Mouse (Mus musculus) left cerebral cortex, adult 2 months (tissue): ENCODE data around the gene 4930512M02Rik. TPM values are rescaled to one million over a fixed set of nuclear protein-coding genes. Genes with fewer than 3 reads are reported as not detected.
A peak's percentile ranks its signal among the peaks of the same experiment; 100 is the strongest.

Experiments
- DNase-seq, 2 experiments: peaks; one replicate each; pipeline ENCODE4 v3.0.0; 2021 to 2022; ENCODE audit warnings: low spot score in 2 of 2, mixed read lengths in 1 of 2; ENCODE audit errors: extremely low spot score in 1 of 2
- H3K27ac ChIP-seq: fragments of 200-600 bp; 2 replicates; pipeline ENCODE4 v1.8.1; 2022
- H3K4me3 ChIP-seq: fragments of 200-600 bp; 2 replicates; pipeline ENCODE4 v1.8.1; 2022
- CTCF ChIP-seq: fragments of 200-600 bp; IDR thresholded peaks from 2 replicates; pipeline ENCODE4 v1.8.1; 2022; ENCODE audit warnings: antibody characterized with exemption, mild to moderate bottlenecking, moderate library complexity
- intact Hi-C: fragments of 180-260 bp; cut with DNase I; formaldehyde crosslinking; loops from one replicate; pipeline ENCODE4 v1.15.1; 2025
- total RNA-seq, 2 experiments: library from RNA; stranded (reverse); gene quantifications; 2 replicates each; pipeline ENCODE4 v1.2.3; 2021

The 4930512M02Rik gene
- total RNA-seq, 2 experiments from 2014 or later, result not detected

DNA sequence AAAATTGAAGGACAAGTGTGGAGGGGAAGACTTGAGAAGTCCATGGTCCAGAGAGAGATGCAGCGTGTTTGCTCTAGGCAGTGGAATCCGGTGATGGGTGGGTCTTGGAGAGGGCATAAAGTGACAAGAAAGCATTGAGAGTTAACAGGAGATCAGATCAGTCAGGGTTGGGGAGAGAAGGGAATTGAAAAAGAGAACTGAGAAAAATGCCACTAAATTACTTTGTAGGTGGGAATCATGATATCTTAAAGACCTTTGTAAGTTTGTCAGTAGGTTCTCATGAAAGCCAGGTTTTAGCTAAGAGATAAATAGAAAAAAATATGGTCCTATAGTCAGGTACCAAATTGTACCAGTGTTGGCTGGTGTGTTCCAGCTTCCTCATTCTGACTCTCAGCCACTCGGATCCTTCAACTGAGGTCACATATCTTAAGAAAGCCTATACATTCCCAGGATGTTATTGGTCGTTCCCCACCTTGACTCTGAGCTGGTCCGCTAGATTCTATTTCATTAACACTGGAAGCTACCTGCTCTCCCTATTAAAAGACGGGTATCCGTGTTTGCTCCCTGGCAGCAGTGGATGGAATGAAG lies 68.4 kb downstream of the 4930512M02Rik start:
- TF ChIP-seq CTCF, result no peak
- intact Hi-C loops, result loop anchor here (5.0 kb wide), 1 partner anchor 418 kb away; no protein-coding TSS in a partner anchor
- Histone ChIP-seq H3K27ac (no peak overlapping the region), H3K4me3 (no peak overlapping the region)
- no peak for DNase-seq

DNA sequence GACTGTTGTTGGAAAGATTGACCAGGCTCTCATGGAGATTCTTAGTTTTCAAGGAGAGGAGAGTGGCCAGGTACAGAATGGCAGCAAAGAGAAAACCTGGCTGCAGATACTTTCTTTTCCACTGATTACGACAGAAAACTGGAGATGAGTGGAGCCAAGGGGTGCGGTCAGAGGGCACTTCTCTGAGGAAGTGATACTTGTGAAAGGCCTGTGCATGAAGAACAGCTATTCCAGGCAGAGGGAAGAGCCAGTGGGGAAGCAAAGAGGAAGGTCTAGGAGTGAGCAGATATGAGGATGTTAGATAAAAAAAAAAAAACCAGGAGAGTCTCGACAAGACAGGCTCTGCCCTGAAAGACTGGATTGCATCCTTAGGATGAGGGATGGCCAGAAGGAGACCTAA lies 69.0 kb downstream of the 4930512M02Rik start:
- TF ChIP-seq CTCF, result no peak
- no peak overlapping the region for H3K27ac ChIP-seq
- no peak overlapping the region for H3K4me3 ChIP-seq
- DNase-seq, result no peak
- intact Hi-C loops, result loop anchor here (5.0 kb wide), 1 partner anchor 419 kb away; no protein-coding TSS in a partner anchor

DNA sequence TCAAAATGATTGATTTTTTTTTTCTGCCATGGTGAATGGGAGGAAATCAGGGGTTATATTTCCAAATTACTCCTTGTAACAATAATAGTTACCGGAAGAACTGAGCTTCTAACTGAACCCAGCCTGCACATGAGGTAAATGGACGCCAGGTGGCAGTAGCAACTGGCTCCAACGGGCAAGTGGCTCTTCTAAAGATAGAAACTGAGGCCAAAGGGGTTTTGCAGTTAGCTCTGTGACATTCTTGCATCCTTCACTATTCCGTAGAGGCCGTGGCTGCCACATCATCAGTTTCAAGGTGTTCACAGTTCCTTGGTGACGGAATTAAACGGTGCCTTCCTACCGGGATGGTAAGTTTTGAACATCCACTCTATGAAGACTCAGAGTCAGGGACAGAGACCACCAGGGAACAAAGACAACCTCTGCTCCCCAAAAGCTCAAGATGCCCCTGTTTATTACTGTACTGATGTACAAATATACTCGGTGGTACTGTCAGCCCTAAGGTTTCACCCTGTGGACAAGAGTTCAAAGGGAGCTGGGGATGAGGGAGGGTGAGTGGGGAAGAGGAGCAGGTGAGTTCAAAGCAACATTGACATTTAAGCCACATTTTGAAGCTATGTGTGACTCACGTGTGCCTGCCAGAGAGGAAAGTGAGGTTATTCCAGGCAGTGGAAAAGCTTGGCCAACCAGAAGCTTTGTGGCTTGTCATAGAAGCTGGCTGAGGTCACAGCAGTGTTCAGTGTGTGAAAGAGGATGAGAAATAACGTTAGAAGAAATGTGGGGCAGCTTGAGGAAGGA lies 70.3 kb downstream of the 4930512M02Rik start:
- TF ChIP-seq CTCF, result peak; percentile 79
- intact Hi-C loops, result loop anchor here (1.0 to 5.0 kb wide), 2 partner anchors 231 to 420 kb away; no protein-coding TSS in a partner anchor
- Histone ChIP-seq H3K27ac (no peak overlapping the region), H3K4me3 (no peak overlapping the region)
- DNase-seq, result peak; percentile 31 to 51

DNA sequence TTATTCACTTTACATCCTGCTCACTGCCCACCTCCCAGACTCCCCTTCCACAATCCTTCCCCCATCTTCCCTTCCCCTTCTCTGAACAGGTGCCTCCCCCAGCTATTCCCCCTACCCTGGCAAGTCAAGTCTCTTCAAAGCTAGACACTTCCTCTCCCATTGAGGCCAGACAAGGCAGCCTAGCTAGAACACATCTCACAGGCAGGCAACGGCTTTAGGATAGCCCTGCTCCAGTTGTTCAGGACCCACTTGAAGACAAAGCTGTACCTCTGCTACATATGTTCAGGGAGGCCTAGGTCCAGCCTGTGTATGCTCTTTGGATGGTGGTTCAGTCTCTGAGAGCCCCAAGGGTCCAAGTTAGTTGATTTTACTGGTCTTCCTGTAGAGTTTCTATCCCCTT lies 71.4 kb downstream of the 4930512M02Rik start:
- H3K27ac ChIP-seq, result no peak overlapping the region
- DNase-seq, result no peak
- intact Hi-C loops, result loop anchor here (5.0 kb wide), 1 partner anchor 421 kb away; no protein-coding TSS in a partner anchor
- no peak for TF ChIP-seq CTCF
- no peak overlapping the region for H3K4me3 ChIP-seq

DNA sequence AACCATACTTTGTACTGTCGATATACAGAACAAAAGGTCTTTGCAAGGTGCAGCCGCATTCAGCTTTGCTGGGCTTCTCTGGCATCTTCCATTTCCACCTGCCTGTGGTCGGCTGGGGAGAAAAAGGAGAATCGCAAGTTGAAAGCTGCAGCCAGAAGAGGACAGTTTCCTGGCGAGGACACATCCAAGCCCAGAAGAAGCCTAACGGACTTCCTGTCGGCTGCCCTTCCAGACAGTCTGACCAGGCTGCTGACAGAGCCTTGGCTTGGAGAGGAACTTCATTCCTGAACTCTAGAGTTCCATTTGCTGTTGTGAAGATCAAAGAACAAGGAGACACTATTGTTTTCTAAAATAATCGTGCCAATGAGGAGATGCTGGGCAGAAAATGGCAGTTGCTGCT lies 72.1 kb downstream of the 4930512M02Rik start:
- intact Hi-C loops, result loop anchor here (5.0 kb wide), 1 partner anchor 422 kb away; no protein-coding TSS in a partner anchor
- H3K27ac ChIP-seq, result no peak overlapping the region
- no peak for DNase-seq
- TF ChIP-seq CTCF, result no peak
- H3K4me3 ChIP-seq, result no peak overlapping the region

DNA sequence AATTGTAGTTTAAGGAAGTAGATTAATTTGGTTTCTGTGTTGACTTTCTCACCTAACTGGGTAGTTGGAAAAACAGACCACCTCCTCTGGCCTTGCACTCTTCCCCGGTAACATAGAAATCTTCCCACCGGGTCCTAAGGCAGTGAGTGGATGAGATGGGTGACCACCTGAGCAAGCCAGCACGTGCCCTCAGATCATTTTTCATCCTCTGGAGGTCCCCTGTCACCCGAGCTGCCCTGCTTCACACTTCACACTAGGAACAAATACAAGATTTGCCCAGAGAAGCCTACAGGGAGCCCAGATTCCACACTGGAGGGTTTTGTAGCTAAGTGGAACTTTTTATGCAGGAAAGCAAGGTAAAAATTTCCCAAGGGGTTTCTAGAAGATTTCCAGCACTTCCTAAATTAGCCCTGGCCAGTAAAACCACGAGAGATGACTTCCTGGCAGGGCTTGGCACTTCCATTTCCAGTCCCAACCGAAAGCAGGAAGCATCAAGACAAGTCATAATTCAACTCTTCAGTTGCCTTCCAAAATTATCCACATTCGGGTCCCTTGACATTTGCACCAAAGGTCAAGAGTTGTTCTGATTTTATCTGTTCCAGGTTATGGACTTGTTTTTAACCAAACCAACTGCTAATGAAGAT lies 79.9 kb downstream of the 4930512M02Rik start:
- no peak overlapping the region for H3K27ac ChIP-seq
- TF ChIP-seq CTCF, result no peak
- DNase-seq, result no peak
- intact Hi-C loops, result no loop called here
- no peak overlapping the region for H3K4me3 ChIP-seq

DNA sequence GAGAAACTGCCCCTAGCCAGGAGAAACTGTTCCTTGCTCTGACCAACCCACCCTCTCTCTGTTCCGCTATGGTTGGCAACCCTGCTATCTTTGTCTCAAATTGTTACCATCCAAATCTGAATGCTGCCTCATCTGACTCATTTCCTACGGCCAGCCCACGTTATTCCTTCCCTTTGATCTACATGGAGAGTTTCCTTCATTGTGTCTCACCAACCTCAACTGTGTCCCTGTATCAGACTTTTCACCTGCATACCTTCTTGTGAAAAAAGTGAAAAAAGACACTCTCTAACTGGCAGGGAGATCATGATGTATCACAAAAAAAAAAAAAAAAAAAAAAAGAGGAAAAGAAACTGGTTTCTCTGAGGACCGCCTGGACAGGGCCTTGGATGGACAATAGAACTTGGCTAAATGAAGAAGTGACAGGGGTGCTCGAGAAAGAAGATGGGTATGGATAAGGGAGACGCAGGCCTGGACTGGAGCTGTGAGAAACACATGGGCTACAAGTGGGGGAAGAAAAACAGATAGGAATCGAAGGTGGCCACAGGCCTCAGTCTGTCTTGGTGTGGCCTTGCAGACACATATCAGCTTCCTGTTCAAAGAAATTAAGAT lies 80.6 kb downstream of the 4930512M02Rik start:
- Histone ChIP-seq H3K27ac (no peak overlapping the region), H3K4me3 (no peak overlapping the region)
- intact Hi-C loops, result no loop called here
- DNase-seq, result no peak
- no peak for TF ChIP-seq CTCF

DNA sequence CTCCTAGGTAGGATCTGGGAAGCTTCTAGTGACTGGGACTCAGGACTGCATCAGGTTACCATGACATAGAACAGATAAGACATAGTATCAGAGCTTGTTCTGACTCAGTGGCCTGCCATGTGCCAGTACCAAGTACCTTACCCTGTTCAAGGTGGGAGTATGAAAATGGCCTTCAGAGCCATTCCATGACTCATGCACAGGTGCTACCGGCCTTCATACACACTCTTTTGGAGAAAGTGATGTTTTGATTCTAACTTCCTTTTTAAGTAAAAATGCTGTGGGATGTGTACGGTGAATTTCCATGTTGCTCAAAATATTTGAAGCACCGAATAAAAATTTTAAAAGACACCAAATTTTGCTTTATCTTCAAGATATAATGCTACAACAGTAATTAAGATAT lies 81.7 kb downstream of the 4930512M02Rik start:
- DNase-seq, result no peak
- intact Hi-C loops, result no loop called here
- Histone ChIP-seq H3K27ac (no peak overlapping the region), H3K4me3 (no peak overlapping the region)
- TF ChIP-seq CTCF, result no peak

Other genes starting within 250 kb of the 4930512M02Rik start
- gene Spata48, start 165.7 kb downstream of the 4930512M02Rik start, total RNA-seq, result 1 to 10 TPM in 1 of 2 experiments, not detected in 1; 1.7 TPM
- gene Zpbp, start 165.4 kb downstream of the 4930512M02Rik start, total RNA-seq, result 1 to 10 TPM; 1.1 to 1.2 TPM
- 1 to 10 TPM; 2.8 to 3.5 TPM for gene Ikzf1, start 57.2 kb upstream of the 4930512M02Rik start, total RNA-seq
- 1 to 10 TPM in 1 of 2 experiments, under 1 TPM in 1; 0.77 to 1.0 TPM for gene Fignl1, start 181.1 kb upstream of the 4930512M02Rik start, total RNA-seq